Mouse (Mus musculus) intestine, embryonic 14.5 days (tissue): ENCODE data around the gene Kbtbd12. TPM values are rescaled to one million over a fixed set of nuclear protein-coding genes. Genes with fewer than 3 reads are reported as not detected.
A peak's percentile ranks its signal among the peaks of the same experiment; 100 is the strongest.

Source experiments
- ATAC-seq: fragments of 200-750 bp; cut with Nextera tagmentation; replicated peaks from 2 replicates; pipeline ENCODE4 v1.8.0; 2017; ENCODE audit warnings: low read depth, moderate number of reproducible peaks, moderate TSS enrichment, moderate library complexity; ENCODE audit not compliant: low FRiP score, low TSS enrichment
- DNase-seq: peaks from one replicate; pipeline ENCODE4 v3.0.0-alpha.2; 2018; ENCODE audit warnings: low spot score
- H3K27ac ChIP-seq: fragments of 300-500 bp; sonication (generic); 2 replicates; pipeline ENCODE4 v1.5.1; 2014; ENCODE audit warnings: low read depth, mild to moderate bottlenecking, control low read depth
- H3K27me3 ChIP-seq: fragments of 300-500 bp; sonication (generic); replicated peaks from 2 replicates; pipeline ENCODE4 v1.6.1; 2014; ENCODE audit warnings: low read length, control low read depth; ENCODE audit not compliant: control insufficient read depth, insufficient read depth
- H3K36me3 ChIP-seq: fragments of 300-500 bp; sonication (generic); 2 replicates; pipeline ENCODE4 v1.6.1; 2014; ENCODE audit warnings: low read length, control low read depth; ENCODE audit not compliant: control insufficient read depth, insufficient read depth
- H3K4me1 ChIP-seq: fragments of 300-500 bp; sonication (generic); replicated peaks from 2 replicates; pipeline ENCODE4 v1.6.1; 2014; ENCODE audit warnings: low read length, control low read depth, mixed read lengths; ENCODE audit not compliant: control insufficient read depth, insufficient read depth
- H3K4me2 ChIP-seq: fragments of 300-500 bp; sonication (generic); 2 replicates; pipeline ENCODE4 v1.6.1; 2014; ENCODE audit warnings: low read length
- H3K4me3 ChIP-seq: fragments of 300-500 bp; sonication (generic); 2 replicates; pipeline ENCODE4 v1.5.1; 2014; ENCODE audit warnings: low read depth, low read length, control low read depth, mixed read lengths
- H3K9ac ChIP-seq: fragments of 300-500 bp; sonication (generic); 2 replicates; pipeline ENCODE4 v1.6.1; 2014; ENCODE audit warnings: mild to moderate bottlenecking, low read length
- H3K9me3 ChIP-seq: fragments of 300-500 bp; sonication (generic); 2 replicates; pipeline ENCODE4 v1.6.1; 2016; ENCODE audit warnings: low read length, control low read depth; ENCODE audit not compliant: control insufficient read depth
- WGBS: fragments of 180-500 bp; shearing (Covaris S2); extraction: QIAGEN DNeasy Blood & Tissue Kit; methylation state at CpG from one replicate; pipeline ENCODE4 v1.1.7; 2014; 5-methylcytosine and 5-hydroxymethylcytosine counted together
- polyA plus RNA-seq: library from polyadenylated mRNA; unstranded; fragments of >200 nt; fragmentation: Nextera tagmentation; extraction: Ambion mirVana; gene quantifications from 2 replicates; pipeline ENCODE4 v1.2.1, GENCODE M21; 2014

Gene Kbtbd12
- polyA plus RNA-seq, 1 experiment from 2014 or later: 0.26 TPM

GRCm38 (mm10) chr6:88647564-88648295, 10.0 kb upstream of the Kbtbd12 start:
- DNase-seq (peak; percentile 28), ATAC-seq (no peak)
- H3K27ac ChIP-seq: no peak overlapping the region
- H3K9me3 ChIP-seq: no peaks in the 10 kb centered on the region
- no peak overlapping the region for H3K4me2 ChIP-seq
- H3K4me3 ChIP-seq: no peak overlapping the region
- no peaks in the 10 kb centered on the region for H3K4me1 ChIP-seq
- no peak overlapping the region for H3K9ac ChIP-seq
- H3K27me3 ChIP-seq: no peaks in the 10 kb centered on the region
- no peaks in the 10 kb centered on the region for H3K36me3 ChIP-seq
- WGBS: 84% methylated on average over 4 of the region's 4 CpGs

GRCm38 (mm10) chr6:88644786-88645185, 7.0 kb upstream of the Kbtbd12 start:
- ATAC-seq (no peak), DNase-seq (peak; percentile 20)
- no peaks in the 10 kb centered on the region for H3K27me3 ChIP-seq
- no peak overlapping the region for H3K4me2 ChIP-seq
- WGBS: 77% methylated on average over 4 of the region's 4 CpGs
- H3K9ac ChIP-seq: no peak overlapping the region
- H3K9me3 ChIP-seq: no peaks in the 10 kb centered on the region
- no peaks in the 10 kb centered on the region for H3K36me3 ChIP-seq
- no peak overlapping the region for H3K27ac ChIP-seq
- peaks cover 4% of the 10 kb centered on the region; the same call in 1 of the 2 replicates for H3K4me1 ChIP-seq
- no peak overlapping the region for H3K4me3 ChIP-seq

DNA sequence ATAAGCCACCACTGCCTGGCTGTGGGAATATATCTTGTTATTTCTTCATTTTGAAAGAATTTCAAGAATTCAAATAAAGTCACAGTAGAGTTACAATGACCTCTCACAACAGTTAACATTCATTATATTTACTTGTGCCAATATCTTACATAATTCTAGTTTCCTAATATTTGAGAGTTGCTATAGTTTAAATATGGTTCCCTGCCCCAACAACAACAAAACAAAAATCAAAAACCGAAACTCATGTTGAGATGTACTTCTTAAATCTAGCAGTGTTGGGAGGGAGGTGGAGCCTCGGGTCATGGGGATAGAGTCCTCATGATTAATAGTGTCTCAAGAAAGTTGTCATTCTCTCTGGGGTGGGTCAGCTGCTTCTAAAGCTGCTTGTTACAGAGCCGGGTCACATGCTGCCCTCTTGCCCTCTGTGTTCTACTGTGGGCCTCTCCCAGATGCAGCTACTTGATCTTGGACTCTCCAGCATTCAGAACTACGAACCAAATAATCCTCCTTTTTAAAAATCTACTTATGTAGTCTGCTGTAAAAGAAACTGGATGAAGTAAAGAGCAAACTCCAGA, 3.7 kb upstream of the Kbtbd12 start:
- H3K27ac ChIP-seq: no peak overlapping the region
- 67% methylated on average over 4 of the region's 4 CpGs for WGBS
- H3K4me1 ChIP-seq: peaks cover 7% of the 10 kb centered on the region; the same call in 1 of the 2 replicates
- ATAC-seq: no peak
- H3K9ac ChIP-seq: no peak overlapping the region
- peak; percentile 23 for DNase-seq
- H3K9me3 ChIP-seq: peaks cover 7% of the 10 kb centered on the region; the same call in 1 of the 2 replicates
- H3K27me3 ChIP-seq: no peaks in the 10 kb centered on the region
- H3K4me2 ChIP-seq: no peak overlapping the region
- H3K4me3 ChIP-seq: no peak overlapping the region
- H3K36me3 ChIP-seq: no peaks in the 10 kb centered on the region

DNA sequence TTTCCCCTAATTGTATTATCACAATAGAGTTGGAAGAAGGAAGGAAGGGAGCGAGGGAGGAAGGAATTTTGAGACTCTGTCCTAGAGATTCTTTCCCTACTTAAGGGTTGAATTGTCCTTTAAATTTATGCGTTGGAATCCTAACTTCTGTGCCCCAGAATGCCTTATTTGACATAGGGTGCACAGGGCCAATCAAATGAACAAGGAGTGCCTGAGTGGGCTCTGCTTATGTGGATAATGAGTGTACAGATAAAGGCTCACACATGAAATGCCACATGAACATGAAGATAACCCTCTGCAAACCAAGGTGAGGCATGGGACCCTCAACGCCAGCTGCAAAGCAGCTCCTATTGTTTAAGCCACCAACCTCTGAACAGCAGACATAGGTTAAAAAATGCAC, 2.6 kb upstream of the Kbtbd12 start:
- Histone ChIP-seq H3K4me1 (peaks cover 7% of the 10 kb centered on the region; the same call in 1 of the 2 replicates), H3K4me2 (no peak overlapping the region), H3K27ac (no peak overlapping the region), H3K9me3 (peaks cover 7% of the 10 kb centered on the region; the same call in 1 of the 2 replicates), H3K4me3 (no peak overlapping the region), H3K36me3 (no peaks in the 10 kb centered on the region), H3K9ac (no peak overlapping the region), H3K27me3 (no peaks in the 10 kb centered on the region)
- ATAC-seq (no peak), DNase-seq (peak; percentile 40)
- 45% methylated on average over 3 of the region's 3 CpGs for WGBS

GRCm38 (mm10) chr6:88639921-88640320, 2.2 kb upstream of the Kbtbd12 start:
- Histone ChIP-seq H3K27me3 (no peaks in the 10 kb centered on the region), H3K27ac (no peak overlapping the region), H3K4me1 (peaks cover 7% of the 10 kb centered on the region; the same call in 1 of the 2 replicates), H3K9me3 (peaks cover 7% of the 10 kb centered on the region; the same call in 1 of the 2 replicates), H3K36me3 (no peaks in the 10 kb centered on the region), H3K9ac (no peak overlapping the region), H3K4me2 (no peak overlapping the region), H3K4me3 (no peak overlapping the region)
- DNase-seq: peak; percentile 51
- ATAC-seq: no peak
- WGBS: 6% methylated on average over 9 of the region's 9 CpGs

DNA sequence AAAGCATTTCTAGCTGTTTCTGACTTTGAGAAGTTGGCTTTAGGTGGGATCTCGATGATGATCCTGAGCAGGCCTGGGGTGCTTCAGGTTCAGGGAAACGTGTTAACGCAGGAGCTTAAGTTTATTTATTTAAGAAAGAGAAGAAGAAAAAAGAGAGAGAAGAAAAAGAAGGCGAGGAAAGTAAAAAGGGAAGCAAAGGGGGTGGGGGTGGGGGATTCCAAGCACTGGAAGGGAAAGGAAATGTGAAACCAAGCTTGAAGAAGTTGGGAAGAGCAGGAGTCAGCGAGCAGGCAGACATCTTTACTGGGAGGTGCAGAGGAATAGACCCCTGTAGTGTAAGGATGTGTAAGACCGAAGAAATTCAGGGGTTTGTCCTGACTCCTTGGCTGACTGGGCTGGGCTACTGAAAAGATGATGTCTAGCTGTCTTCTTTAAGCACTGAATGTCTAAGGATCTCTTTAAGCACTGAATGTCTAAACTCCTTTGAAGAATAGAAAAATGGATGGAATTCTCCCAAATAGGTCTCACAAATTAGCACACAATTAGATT, 1.7 kb upstream of the Kbtbd12 start:
- H3K9me3 ChIP-seq: peaks cover 7% of the 10 kb centered on the region; the same call in 1 of the 2 replicates
- H3K27me3 ChIP-seq: no peaks in the 10 kb centered on the region
- ATAC-seq (no peak), DNase-seq (peak; percentile 50)
- H3K4me3 ChIP-seq: no peak overlapping the region
- WGBS: 22% methylated on average over 6 of the region's 6 CpGs
- no peak overlapping the region; the same call in 1 of the 2 replicates for H3K27ac ChIP-seq
- H3K4me2 ChIP-seq: no peak overlapping the region
- no peaks in the 10 kb centered on the region for H3K36me3 ChIP-seq
- no peak overlapping the region for H3K9ac ChIP-seq
- peaks cover 7% of the 10 kb centered on the region; the same call in 1 of the 2 replicates for H3K4me1 ChIP-seq

- no peaks in the 10 kb centered on the region for H3K27me3 ChIP-seq
- peaks cover 7% of the 10 kb centered on the region; the same call in 1 of the 2 replicates for H3K4me1 ChIP-seq
- DNase-seq: no peak
- H3K9ac ChIP-seq: no peak overlapping the region
- peaks cover 7% of the 10 kb centered on the region; the same call in 1 of the 2 replicates for H3K9me3 ChIP-seq
- no peaks in the 10 kb centered on the region for H3K36me3 ChIP-seq
- ATAC-seq: no peak
- no peak overlapping the region for H3K4me3 ChIP-seq
- H3K27ac ChIP-seq: no peak overlapping the region; the same call in 1 of the 2 replicates
- WGBS: 50% methylated on average over 1 of the region's 1 CpGs
- H3K4me2 ChIP-seq: no peak overlapping the region
Observed at GRCm38 (mm10) chr6:88638917-88639316, 1.2 kb upstream of the Kbtbd12 start.

DNA sequence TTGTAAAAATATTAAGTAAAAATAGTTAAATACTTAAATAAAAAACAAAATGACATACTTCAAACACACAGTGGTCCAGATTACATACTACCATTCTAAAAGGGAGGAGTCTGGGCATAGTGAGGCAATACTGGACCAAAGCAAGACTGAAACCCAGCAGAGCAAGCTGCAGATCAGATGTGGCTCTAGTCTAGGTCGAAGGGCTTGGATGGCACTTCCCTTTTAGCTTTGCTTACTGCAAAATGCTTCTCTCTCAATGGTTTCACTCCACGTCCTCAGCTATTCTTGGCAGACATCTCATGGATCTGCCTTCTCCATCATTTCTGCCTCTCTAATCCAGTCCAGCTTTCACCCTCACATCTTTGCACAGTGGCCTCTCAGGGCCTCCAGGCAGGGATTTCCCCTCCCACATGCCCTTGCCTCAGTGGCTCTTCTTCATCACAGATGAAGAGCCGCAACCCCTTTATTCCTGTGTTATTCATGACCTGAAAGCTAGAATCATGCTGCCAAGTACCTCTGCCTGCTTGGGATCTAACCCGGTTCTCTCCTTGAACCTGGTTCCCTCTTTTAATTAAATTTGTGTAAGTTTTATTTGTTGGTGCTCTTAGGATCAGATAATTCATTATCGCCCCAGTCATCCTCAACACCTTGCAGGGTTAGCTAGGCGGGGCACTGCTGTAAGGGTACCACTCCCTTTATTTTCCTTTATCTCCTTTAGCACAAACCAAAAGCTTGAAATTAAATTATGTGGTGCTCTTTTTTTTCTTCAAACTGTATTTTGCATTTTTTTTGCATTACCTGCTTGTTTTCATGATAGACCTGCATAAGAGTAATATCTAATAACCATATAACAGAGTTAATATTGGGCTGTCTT, 1.6 kb downstream of the Kbtbd12 start:
- H3K9me3 ChIP-seq: peaks cover 7% of the 10 kb centered on the region; the same call in 1 of the 2 replicates
- no peak overlapping the region for H3K4me2 ChIP-seq
- no peak overlapping the region for H3K9ac ChIP-seq
- no peak overlapping the region for H3K4me3 ChIP-seq
- no peak overlapping the region for H3K27ac ChIP-seq
- H3K36me3 ChIP-seq: no peaks in the 10 kb centered on the region
- WGBS: 89% methylated on average over 6 of the region's 6 CpGs
- ATAC-seq (no peak), DNase-seq (peak; percentile 37)
- H3K27me3 ChIP-seq: no peaks in the 10 kb centered on the region
- H3K4me1 ChIP-seq: peaks cover 7% of the 10 kb centered on the region; the same call in 1 of the 2 replicates
